Mouse (Mus musculus): Measurements from ENCODE around the gene Tex261.

The Tex261 gene

GRCm38 (mm10) chr6:83756051-83756450 lies 19.6 kb downstream of the Tex261 start:
- no peak for DNase-seq (ENCODE audit: low read depth)

DNA sequence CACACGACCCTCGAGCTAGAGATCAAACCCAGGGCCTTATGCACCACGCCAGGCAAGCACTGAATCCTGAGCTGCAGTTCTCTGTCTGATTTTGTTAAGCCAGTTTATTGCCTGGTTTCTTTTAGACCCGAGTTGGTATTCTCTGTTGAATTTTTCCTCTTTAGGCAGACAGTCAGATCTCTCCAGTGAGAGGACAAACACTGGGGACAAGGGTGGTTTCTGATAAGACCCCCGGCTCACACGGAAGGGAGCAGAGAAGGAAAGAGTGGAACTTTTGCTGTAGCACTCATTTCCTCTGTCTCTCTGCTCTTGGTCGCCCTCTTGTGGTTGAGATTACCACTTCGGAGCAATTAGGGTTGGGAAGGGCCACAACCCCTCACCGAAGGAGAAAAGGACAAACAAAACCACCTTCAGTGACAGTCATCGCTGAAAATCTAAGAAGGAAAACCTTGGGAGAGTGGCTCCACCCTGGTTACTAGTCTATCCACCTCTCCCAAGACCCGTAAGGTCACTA lies 25.4 kb downstream of the Tex261 start:
- DNase-seq (ENCODE audit: low read depth): peak; percentile 78

DNA sequence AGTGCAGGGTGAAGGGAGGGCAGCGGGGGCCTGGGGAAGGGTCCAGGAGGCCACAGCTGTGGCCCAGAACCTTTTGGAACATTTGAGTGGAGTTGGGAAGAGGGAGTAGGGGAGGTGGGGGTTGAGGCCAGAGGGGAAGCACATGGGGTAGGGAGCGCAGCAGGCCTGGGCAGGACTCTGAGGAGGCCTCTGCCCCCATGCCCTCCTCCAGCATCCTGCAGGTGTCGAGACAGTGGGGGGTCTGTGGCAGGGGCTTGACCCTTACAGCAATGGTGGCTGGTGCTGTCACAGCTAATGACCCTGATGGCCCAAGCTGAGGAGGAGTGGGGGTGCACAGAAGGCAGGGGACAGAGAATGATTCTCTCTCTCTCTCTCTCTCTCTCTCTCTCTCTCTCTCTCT lies 26.3 kb downstream of the Tex261 start:
- DNase-seq (ENCODE audit: low read depth): no peak

DNA sequence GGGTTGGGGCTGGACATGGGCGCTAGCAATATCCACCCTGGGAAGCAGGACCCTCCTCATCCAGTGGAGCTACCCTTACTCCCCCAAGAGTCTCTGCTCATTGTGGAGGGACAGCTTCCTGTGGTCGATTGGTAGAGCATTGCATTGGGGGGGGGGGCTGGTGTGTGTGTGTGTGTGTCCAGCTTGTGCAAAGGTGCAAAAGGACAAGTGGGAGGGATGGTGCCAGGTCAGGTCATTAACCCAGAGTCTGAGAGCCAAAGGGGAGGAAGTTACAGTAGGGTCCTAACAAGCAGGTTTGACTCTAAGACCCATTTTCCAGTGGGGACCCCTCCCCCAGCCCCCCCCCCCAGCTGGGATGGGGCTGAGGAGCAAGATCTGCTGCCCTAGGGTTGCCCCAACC lies 30.1 kb downstream of the Tex261 start:
- DNase-seq (ENCODE audit: low read depth): no peak

DNA sequence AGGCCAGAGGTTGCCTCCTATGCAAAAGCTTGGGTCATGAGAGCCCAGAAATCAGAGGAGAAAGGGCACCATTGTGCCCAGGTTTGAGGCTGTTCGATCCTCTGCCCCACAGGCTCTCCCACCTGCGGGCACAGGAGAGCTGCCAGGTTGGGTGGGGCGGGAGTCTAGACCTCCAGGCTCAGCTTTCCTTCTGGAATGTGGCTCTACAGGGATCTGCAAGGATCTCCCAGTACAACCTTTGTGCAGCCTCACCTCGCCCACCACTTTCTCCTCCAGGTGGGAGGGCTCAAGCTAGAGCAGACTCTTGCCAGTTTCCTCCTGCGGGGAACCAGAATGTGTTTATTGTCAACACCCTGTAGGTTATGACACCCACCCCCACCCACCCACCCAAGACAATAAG lies 31.1 kb downstream of the Tex261 start:
- no peak for DNase-seq (ENCODE audit: low read depth)

DNA sequence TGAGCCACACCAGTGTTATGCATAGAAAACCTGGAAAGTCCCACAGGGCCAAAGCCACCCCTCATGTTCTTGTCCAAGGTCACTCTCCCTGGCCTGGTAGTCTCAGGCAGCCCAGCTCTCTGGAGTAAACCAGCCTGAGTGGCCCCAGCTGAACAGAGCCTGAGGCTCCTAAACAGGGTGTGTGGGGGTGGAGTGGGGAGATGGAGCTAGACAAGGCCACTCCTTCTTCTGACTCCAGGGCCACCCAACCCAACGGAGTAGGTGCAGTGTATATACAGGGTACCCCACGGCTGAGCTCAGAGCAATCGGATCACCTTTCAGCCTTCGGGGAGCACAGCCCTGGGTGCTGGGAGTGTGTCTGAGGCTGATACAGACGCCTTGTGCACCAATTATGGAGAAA lies 31.5 kb downstream of the Tex261 start:
- DNase-seq (ENCODE audit: low read depth): no peak

DNA sequence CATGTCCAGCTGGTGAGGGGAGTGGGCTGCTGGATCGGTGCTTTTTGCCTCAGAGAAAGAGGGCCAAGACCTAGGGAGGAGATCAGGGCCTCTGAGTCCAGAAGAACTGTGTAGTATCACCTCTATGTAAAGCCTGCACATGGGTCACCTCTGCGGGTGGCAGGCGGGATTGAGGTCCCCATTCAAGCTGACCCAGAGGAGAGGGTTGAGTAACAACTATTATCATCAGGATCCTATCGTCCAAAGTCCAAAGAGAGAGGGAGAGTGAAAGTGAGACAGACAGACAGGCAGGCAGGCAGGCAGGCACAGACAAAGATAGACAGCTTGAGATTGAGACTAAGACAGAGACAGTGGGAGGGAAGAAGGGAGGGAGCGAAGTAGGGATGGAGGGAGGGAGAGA lies 32.4 kb downstream of the Tex261 start:
- DNase-seq (ENCODE audit: low read depth): no peak

GRCm38 (mm10) chr6:83742761-83743160 lies 32.9 kb downstream of the Tex261 start, which contains the start of gene Atp6v1b1:
Gene Atp6v1b1, plus strand, starts transcription at chr6:83742990.
- DNase-seq (ENCODE audit: low read depth): no peak

- DNase-seq (ENCODE audit: low read depth): no peak
Observed at GRCm38 (mm10) chr6:83738596-83738995, 37.0 kb downstream of the Tex261 start.

- DNase-seq (ENCODE audit: low read depth): no peak
Observed at GRCm38 (mm10) chr6:83737311-83737710, 38.3 kb downstream of the Tex261 start.

DNA sequence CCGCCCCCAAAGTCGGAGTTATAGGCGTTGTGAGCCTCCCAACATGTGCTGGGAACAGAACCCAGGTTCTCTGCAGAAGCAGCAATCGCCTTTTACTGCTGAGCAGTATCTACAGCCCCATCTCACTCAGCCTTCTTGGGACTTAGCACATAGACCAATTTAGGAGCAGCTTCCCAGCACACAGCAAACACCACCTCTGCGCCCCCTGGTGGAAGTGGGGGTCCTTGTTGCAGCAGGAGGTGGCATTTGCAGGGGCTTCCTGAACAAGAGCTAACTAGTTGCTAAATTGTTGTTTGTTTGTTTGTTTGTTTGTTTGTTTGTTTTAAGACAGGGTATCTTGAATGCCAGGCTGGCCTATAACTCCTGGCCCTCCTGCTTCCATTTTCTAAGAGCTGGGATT lies 44.5 kb downstream of the Tex261 start:
- DNase-seq (ENCODE audit: low read depth): peak; percentile 85

- no peak for DNase-seq (ENCODE audit: low read depth)
Observed at GRCm38 (mm10) chr6:83729350-83729970, 46.2 kb downstream of the Tex261 start.

DNA sequence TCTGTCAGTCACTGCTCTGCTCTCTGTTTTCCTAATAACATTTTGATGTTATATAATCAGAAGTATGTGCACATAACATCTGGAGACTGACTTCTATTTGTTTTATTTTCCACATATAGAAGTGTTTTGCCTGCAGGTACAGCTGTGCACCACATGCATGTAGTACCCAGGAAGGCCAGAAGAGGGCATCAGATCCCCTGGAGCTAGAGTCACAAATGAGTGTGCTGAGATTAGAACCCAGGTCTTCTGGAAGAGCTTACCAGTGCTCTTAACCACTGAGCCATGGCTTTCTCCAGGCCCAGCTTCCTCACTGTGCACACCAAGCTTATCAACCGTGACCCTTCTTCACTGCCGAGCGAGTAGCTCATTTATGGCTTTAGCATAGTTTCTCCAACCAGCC lies 47.1 kb downstream of the Tex261 start:
- peak; percentile 74 for DNase-seq (ENCODE audit: low read depth)

GRCm38 (mm10) chr6:83727178-83727577 lies 48.4 kb downstream of the Tex261 start:
- DNase-seq (ENCODE audit: low read depth): peak; percentile 66

DNA sequence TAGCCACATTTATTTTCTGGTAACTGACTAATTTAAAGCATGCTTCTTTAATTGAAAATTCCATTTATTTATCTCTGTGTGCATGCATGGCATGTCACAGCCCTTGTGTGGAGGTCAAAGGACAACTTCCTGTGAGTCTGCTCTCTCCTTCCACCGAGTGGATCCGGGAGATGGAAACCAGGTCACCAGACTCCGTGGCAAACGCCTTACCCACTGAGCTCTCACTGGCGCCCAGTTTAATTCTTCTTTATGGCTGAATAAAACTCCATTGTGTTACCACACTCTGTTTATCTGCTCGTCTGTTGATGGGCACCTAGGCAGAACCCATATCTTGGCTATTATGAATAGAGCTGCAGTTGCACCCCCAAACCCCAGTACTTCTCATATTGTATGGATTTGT lies 53.1 kb downstream of the Tex261 start:
- DNase-seq (ENCODE audit: low read depth): peak; percentile 7
